Mouse (Mus musculus): Measurements from ENCODE around the gene Fth1. TPM values are rescaled to one million over a fixed set of nuclear protein-coding genes. Genes with fewer than 3 reads are reported as not detected.

The Fth1 gene
- polyA plus RNA-seq, 1 experiment: 36,749 TPM

GRCm38 (mm10) chr19:10000330-10000729 is 19.9 kb downstream of the Fth1 start:
- TF ChIP-seq GATA1 (IDR thresholded peaks at IDR 0.05; ENCODE audit: low read length): no peak

DNA sequence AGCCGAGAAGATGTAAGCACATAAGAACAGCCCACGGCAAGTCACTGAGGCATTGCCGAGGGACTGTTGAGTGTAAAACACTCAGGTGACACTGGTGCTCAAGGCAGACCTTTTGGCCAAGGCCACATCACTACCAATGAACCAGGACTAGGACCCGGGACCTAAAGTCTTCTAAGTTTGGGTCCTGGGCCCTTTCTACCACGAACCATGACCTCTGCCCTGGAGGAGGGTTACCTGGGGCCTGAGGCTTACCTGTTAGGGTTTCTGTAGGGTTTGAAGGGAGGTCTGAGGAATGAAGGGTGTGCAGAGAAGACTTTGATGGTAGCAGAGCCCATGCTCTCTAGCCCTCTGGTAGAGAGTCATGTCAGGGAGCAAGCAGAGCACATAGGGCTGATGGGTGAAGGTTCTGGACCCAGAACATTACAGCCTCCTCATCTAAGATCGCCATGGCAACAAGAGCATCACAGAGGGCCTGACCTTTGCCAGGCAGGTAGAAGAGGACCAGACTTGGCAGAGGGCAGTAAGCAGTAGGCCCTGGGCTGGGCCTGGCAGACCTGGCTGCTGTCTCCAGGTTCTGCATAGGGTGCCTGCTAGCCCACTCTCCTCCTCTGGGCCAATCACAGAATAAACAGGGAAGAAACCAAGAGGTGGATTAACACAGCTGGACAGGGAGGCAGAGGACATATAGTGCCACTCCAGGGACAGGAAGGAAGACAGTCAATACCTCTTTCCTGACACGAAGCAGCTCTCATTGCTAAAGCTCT is 21.0 kb downstream of the Fth1 start, which contains the start of the genes Best1 and Rab3il1:
Best1 (minus strand) TSS at position 428 of the 764 bp plus-strand sequence.
Rab3il1 (plus strand) TSS at position 464 of the 764 bp plus-strand sequence.
- TF ChIP-seq GATA1 (IDR thresholded peaks at IDR 0.05; ENCODE audit: low read length): no peak

GRCm38 (mm10) chr19:10003696-10004095 is 23.3 kb downstream of the Fth1 start:
- no peak for TF ChIP-seq GATA1 (IDR thresholded peaks at IDR 0.05; ENCODE audit: low read length)

- TF ChIP-seq GATA1 (IDR thresholded peaks at IDR 0.05; ENCODE audit: low read length): no peak
These were observed 31.0 kb downstream of the Fth1 start for GRCm38 (mm10) chr19:10011408-10011807.

GRCm38 (mm10) chr19:10012827-10013278 is 32.5 kb downstream of the Fth1 start:
- TF ChIP-seq GATA1 (IDR thresholded peaks at IDR 0.05; ENCODE audit: low read length): no peak

DNA sequence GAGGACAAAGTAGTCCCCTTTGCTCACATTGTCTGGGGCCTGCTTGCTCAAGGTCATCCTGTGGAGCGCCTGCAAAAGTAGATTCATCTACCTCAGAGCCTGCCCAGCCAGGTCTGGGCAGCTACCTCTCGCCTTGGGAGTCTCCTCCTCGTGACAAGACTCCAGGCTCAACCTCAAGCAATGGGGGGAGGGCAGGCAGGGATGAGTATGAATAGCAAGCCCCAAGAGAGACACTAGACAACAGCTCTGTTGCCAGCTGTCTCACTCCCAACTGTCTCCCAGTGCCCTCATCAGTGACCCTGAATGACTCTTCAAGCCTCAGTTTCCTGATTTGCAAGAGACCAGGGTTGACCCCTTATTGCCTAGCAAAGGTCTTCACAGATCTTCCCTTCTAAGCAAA is 33.0 kb downstream of the Fth1 start:
- no peak for TF ChIP-seq GATA1 (IDR thresholded peaks at IDR 0.05; ENCODE audit: low read length)

DNA sequence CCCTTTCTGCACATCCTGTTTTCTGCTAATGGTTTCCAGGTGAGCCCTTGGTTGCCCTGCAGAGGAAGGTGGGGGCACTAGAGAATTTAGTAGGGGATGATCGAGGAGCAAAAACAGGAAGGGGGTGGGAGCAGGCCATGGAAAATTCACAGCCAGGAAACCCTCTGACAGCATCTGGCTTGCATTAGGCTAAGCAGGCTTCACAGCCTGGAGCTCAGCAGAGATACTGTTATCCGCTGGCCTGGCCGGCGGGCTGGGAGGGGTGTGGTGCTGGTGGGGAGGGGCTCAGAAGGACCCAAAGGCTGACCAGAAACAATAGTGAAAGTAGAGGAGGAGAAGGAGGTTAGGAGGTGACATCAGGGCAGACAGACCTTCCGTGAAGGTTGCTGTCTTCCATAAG is 33.5 kb downstream of the Fth1 start:
- no peak for TF ChIP-seq GATA1 (IDR thresholded peaks at IDR 0.05; ENCODE audit: low read length)

- no peak for TF ChIP-seq GATA1 (IDR thresholded peaks at IDR 0.05; ENCODE audit: low read length)
These were observed 34.4 kb downstream of the Fth1 start for GRCm38 (mm10) chr19:10014824-10015223.

- TF ChIP-seq GATA1 (IDR thresholded peaks at IDR 0.05; ENCODE audit: low read length): no peak
These were observed 35.0 kb downstream of the Fth1 start for GRCm38 (mm10) chr19:10015442-10015841.

- TF ChIP-seq GATA1 (IDR thresholded peaks at IDR 0.05; ENCODE audit: low read length): no peak
These were observed 35.8 kb downstream of the Fth1 start for GRCm38 (mm10) chr19:10016151-10016550.

GRCm38 (mm10) chr19:10017637-10018526 is 37.5 kb downstream of the Fth1 start:
- no peak for TF ChIP-seq GATA1 (IDR thresholded peaks at IDR 0.05; ENCODE audit: low read length)

DNA sequence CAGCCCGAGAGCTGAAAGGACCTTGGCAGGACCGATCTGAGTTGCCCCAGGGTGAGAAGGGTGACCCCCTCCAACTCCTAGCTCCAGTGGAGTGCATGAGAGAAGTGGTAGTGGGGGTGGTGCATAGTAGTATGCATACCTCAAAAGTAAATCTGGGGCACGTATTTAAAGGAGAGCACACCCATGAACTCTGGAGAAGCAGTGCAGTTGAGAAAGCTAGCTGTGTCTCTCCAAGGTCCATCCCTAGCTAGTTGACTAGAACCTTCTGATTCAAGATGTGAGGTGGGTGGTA is 38.1 kb downstream of the Fth1 start:
- TF ChIP-seq GATA1 (IDR thresholded peaks at IDR 0.05; ENCODE audit: low read length): no peak

GRCm38 (mm10) chr19:10019214-10019760 is 38.9 kb downstream of the Fth1 start:
- TF ChIP-seq GATA1 (IDR thresholded peaks at IDR 0.05; ENCODE audit: low read length): no peak

DNA sequence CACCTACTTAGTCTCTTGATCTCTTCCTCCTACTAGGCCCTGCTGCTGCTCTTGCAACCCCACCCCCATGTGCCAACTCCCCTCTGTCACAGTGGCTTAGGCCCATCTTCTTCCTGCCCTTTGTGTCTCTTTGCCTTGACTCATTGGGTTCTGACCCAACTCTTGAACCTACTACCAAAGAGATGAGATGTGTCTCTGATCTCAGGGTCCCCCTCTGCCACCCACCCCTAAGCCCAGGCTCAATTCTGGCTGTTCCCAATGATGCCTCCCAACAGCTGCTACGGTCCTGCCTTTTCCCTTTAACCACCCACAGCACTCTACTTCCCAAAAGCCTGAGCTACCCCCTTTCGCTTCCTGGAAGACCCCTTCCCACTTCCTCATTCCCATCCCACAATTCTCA is 41.6 kb downstream of the Fth1 start:
- no peak for TF ChIP-seq GATA1 (IDR thresholded peaks at IDR 0.05; ENCODE audit: low read length)

GRCm38 (mm10) chr19:10022414-10023303 is 42.3 kb downstream of the Fth1 start:
- no peak for TF ChIP-seq GATA1 (IDR thresholded peaks at IDR 0.05; ENCODE audit: low read length)

Data from G1E-ER4 (cell line).